Mouse (Mus musculus): ENCODE measurements around the gene Banp. TPM values are rescaled to one million over a fixed set of nuclear protein-coding genes. Genes with fewer than 3 reads are reported as not detected.

Gene Banp
- polyA plus RNA-seq, 1 experiment from 2014 or later, result 23.1 TPM

- H3K4me2 ChIP-seq (ENCODE audit: low read length), result no peak overlapping the region
- no peaks in the 10 kb centered on the region for H3K36me3 ChIP-seq (ENCODE audit: insufficient read depth, low read length)
- WGBS, result 14% methylated on average over 23 of the region's 23 CpGs
- H3K4me3 ChIP-seq (replicated peaks; ENCODE audit: low read depth, low read length), result no peak overlapping the region
- H3K27me3 ChIP-seq (ENCODE audit: insufficient read depth, low read length), result no peaks in the 10 kb centered on the region
- no peaks in the 10 kb centered on the region; the same call in 1 of the 2 replicates for H3K4me1 ChIP-seq (replicated peaks; ENCODE audit: insufficient read depth, low read length)
- DNase-seq (ENCODE audit: low spot score), result no peak
- H3K27ac ChIP-seq, result no peak overlapping the region
- ATAC-seq (replicated peaks; ENCODE audit: low FRiP score, low read depth), result no peak
- H3K9me3 ChIP-seq (replicated peaks; ENCODE audit: low read length), result no peaks in the 10 kb centered on the region
- TF ChIP-seq CTCF (IDR thresholded peaks at IDR 0.05; ENCODE audit: low read depth), result no peak
- no peak overlapping the region for H3K9ac ChIP-seq (ENCODE audit: low read depth, low read length)
Observed at GRCm38 (mm10) chr8:122076183-122076842, 126.8 kb downstream of the Banp start.

- Histone ChIP-seq H3K4me1 (replicated peaks; ENCODE audit: insufficient read depth, low read length) (no peaks in the 10 kb centered on the region; the same call in 1 of the 2 replicates), H3K4me2 (ENCODE audit: low read length) (no peak overlapping the region), H3K9ac (ENCODE audit: low read depth, low read length) (no peak overlapping the region), H3K4me3 (replicated peaks; ENCODE audit: low read depth, low read length) (no peak overlapping the region), H3K9me3 (replicated peaks; ENCODE audit: low read length) (no peaks in the 10 kb centered on the region), H3K27ac (no peak overlapping the region), H3K27me3 (ENCODE audit: insufficient read depth, low read length) (no peaks in the 10 kb centered on the region), H3K36me3 (ENCODE audit: insufficient read depth, low read length) (no peaks in the 10 kb centered on the region)
- no peak for DNase-seq (ENCODE audit: low spot score)
- no peak for ATAC-seq (replicated peaks; ENCODE audit: low FRiP score, low read depth)
- WGBS, result 84% methylated on average over 12 of the region's 12 CpGs
- TF ChIP-seq CTCF (IDR thresholded peaks at IDR 0.05; ENCODE audit: low read depth), result no peak
Observed at GRCm38 (mm10) chr8:122078321-122078720, 128.8 kb downstream of the Banp start.

Small RNA genes within 50 kb of the gene (microRNA-seq; reads per million reads assigned to microRNA genes)
- not detected for gene Mir7237

Other genes with a start within 250 kb of the Banp start
- 0.37 and 0.41 TPM in 2 replicates for gene Jph3, start 220.1 kb upstream of the Banp start, polyA plus RNA-seq (2015; fragmentation: Nextera tagmentation; extraction: Ambion mirVana)
- gene Klhdc4, start 120.2 kb upstream of the Banp start, polyA plus RNA-seq (2015; fragmentation: Nextera tagmentation; extraction: Ambion mirVana), result 21.2 and 25.3 TPM in 2 replicates
- 9.2 and 10.2 TPM in 2 replicates for gene Slc7a5, start 42.1 kb upstream of the Banp start, polyA plus RNA-seq (2015; fragmentation: Nextera tagmentation; extraction: Ambion mirVana)
- 0.12 and 0.23 TPM in 2 replicates for gene Car5a, start 4.8 kb upstream of the Banp start, polyA plus RNA-seq (2015; fragmentation: Nextera tagmentation; extraction: Ambion mirVana)

Data from kidney, postnatal 0 days (tissue).